Mouse (Mus musculus): Measurements from ENCODE around the gene Ptprr.
A peak's percentile ranks its signal among the peaks of the same experiment; 100 is the strongest.

Ptprr gene

GRCm38 (mm10) chr10:116196596-116197415, 178.8 kb downstream of the Ptprr start:
- DNase-seq (ENCODE audit: low spot score) = no peak

GRCm38 (mm10) chr10:116197416-116197939, 179.5 kb downstream of the Ptprr start:
- no peak for DNase-seq (ENCODE audit: low spot score)

GRCm38 (mm10) chr10:116199035-116199434, 181.0 kb downstream of the Ptprr start:
- no peak for DNase-seq (ENCODE audit: low spot score)

- DNase-seq (ENCODE audit: low spot score) = no peak
Measured at GRCm38 (mm10) chr10:116201542-116201941, 183.5 kb downstream of the Ptprr start.

GRCm38 (mm10) chr10:116205580-116206358, 187.8 kb downstream of the Ptprr start:
- no peak for DNase-seq (ENCODE audit: low spot score)

- DNase-seq (ENCODE audit: low spot score) = no peak
Measured at GRCm38 (mm10) chr10:116206449-116206848, 188.4 kb downstream of the Ptprr start.

GRCm38 (mm10) chr10:116207987-116208726, 190.1 kb downstream of the Ptprr start:
- peak; percentile 43 for DNase-seq (ENCODE audit: low spot score)

GRCm38 (mm10) chr10:116208727-116209115, 190.7 kb downstream of the Ptprr start:
- DNase-seq (ENCODE audit: low spot score) = no peak

GRCm38 (mm10) chr10:116212127-116212526, 194.1 kb downstream of the Ptprr start:
- no peak for DNase-seq (ENCODE audit: low spot score)

GRCm38 (mm10) chr10:116220336-116221118, 202.5 kb downstream of the Ptprr start:
- DNase-seq (ENCODE audit: low spot score) = no peak

- DNase-seq (ENCODE audit: low spot score) = no peak
Measured at GRCm38 (mm10) chr10:116235299-116235698, 217.3 kb downstream of the Ptprr start.

- no peak for DNase-seq (ENCODE audit: low spot score)
Measured at GRCm38 (mm10) chr10:116242200-116242599, 224.2 kb downstream of the Ptprr start.

- no peak for DNase-seq (ENCODE audit: low spot score)
Measured at GRCm38 (mm10) chr10:116243373-116243772, 225.4 kb downstream of the Ptprr start.

- no peak for DNase-seq (ENCODE audit: low spot score)
Measured at GRCm38 (mm10) chr10:116245632-116246031, 227.6 kb downstream of the Ptprr start.

- no peak for DNase-seq (ENCODE audit: low spot score)
Measured at GRCm38 (mm10) chr10:116252668-116253067, 234.7 kb downstream of the Ptprr start.

GRCm38 (mm10) chr10:116253972-116254371, 236.0 kb downstream of the Ptprr start:
- DNase-seq (ENCODE audit: low spot score) = no peak

GRCm38 (mm10) chr10:116259298-116259697, 241.3 kb downstream of the Ptprr start:
- no peak for DNase-seq (ENCODE audit: low spot score)

GRCm38 (mm10) chr10:116260658-116261433, 242.8 kb downstream of the Ptprr start:
- DNase-seq (ENCODE audit: low spot score) = no peak

GRCm38 (mm10) chr10:116261559-116261958, 243.5 kb downstream of the Ptprr start:
- no peak for DNase-seq (ENCODE audit: low spot score)

- no peak for DNase-seq (ENCODE audit: low spot score)
Measured at GRCm38 (mm10) chr10:116264521-116264920, 246.5 kb downstream of the Ptprr start.
